Mouse (Mus musculus): ENCODE measurements around the gene Hyal2. TPM values are rescaled to one million over a fixed set of nuclear protein-coding genes. Genes with fewer than 3 reads are reported as not detected.
A peak's percentile ranks its signal among the peaks of the same experiment; 100 is the strongest.

Gene Hyal2
- polyA plus RNA-seq, 1 experiment from 2014 or later, result 128 TPM

DNA sequence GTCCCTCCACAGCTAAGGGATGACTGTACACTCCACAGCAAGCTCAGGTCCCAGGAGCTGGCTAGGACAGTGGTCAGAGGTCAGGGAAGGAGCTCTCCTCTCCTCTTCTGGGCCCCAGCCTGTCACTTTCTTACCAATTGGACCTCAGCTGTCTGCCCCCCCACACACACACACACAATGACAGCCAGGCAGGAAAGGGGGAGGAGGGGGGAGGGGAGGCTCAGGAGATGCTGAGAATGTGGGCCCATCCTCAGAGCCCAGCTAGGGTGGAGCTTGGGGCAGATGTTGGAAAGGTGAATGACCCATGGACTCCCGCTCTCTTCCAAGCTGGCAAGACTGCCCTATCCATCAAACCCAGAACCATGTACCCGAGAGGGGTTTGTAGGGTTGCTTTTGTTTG, 39.3 kb downstream of the Hyal2 start:
- Histone ChIP-seq H3K4me2 (ENCODE audit: low read depth) (peak overlapping the region; percentile 2; the same call in 1 of the 2 replicates), H3K4me3 (ENCODE audit: low read depth, low read length) (no peak overlapping the region), H3K27ac (ENCODE audit: low read depth, low read length) (no peak overlapping the region), H3K9me3 (ENCODE audit: control insufficient read depth, low read length) (no peaks in the 10 kb centered on the region), H3K4me1 (ENCODE audit: control insufficient read depth, insufficient read depth, low read length) (peaks cover 37% of the 10 kb centered on the region), H3K9ac (ENCODE audit: low read length) (no peak overlapping the region), H3K27me3 (ENCODE audit: control insufficient read depth, insufficient read depth, low read length) (no peaks in the 10 kb centered on the region), H3K36me3 (ENCODE audit: control insufficient read depth, insufficient read depth, low read length) (no peaks in the 10 kb centered on the region)
- WGBS, result 52% methylated on average over 2 of the region's 2 CpGs
- DNase-seq (ENCODE audit: low spot score) (no peak), ATAC-seq (ENCODE audit: insufficient read depth, low FRiP score, low TSS enrichment) (no peak)

DNA sequence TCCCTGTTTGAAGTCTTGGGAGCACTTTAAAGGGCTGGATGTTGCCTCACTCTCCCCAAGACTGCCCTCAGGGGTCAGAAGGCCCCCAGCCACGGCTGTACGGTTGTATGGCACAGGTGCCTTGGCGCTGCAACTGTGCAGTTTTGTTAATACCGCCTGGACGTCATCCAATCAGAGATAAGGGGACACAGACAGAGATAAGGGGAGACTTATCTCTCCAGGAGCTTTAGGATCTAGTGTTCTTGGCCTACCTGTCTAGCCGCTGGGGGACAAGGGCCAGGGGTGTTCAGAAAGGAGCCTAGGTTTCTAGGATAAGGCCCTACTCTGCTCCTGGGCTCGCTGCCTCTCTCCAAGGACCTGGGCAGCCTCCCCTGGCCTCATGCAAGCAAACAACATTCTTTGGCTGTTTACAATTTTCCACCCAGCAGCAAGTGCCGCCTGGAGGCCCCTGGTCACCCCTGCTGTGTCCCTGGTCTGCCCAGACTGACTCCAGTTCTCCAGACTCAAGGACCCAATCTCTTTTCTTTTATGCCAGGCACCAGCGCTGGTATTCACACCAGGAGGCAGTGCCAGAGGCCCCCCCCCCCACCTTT, 40.0 kb downstream of the Hyal2 start:
- H3K27ac ChIP-seq (ENCODE audit: low read depth, low read length), result no peak overlapping the region
- no peaks in the 10 kb centered on the region for H3K36me3 ChIP-seq (ENCODE audit: control insufficient read depth, insufficient read depth, low read length)
- H3K4me3 ChIP-seq (ENCODE audit: low read depth, low read length), result no peak overlapping the region
- no peaks in the 10 kb centered on the region for H3K9me3 ChIP-seq (ENCODE audit: control insufficient read depth, low read length)
- H3K4me1 ChIP-seq (ENCODE audit: control insufficient read depth, insufficient read depth, low read length), result peaks cover 38% of the 10 kb centered on the region
- DNase-seq (ENCODE audit: low spot score) (no peak), ATAC-seq (ENCODE audit: insufficient read depth, low FRiP score, low TSS enrichment) (no peak)
- H3K4me2 ChIP-seq (ENCODE audit: low read depth), result no peak overlapping the region
- no peak overlapping the region; the same call in 1 of the 2 replicates for H3K9ac ChIP-seq (ENCODE audit: low read length)
- WGBS, result 55% methylated on average over 9 of the region's 9 CpGs
- no peaks in the 10 kb centered on the region for H3K27me3 ChIP-seq (ENCODE audit: control insufficient read depth, insufficient read depth, low read length)

DNA sequence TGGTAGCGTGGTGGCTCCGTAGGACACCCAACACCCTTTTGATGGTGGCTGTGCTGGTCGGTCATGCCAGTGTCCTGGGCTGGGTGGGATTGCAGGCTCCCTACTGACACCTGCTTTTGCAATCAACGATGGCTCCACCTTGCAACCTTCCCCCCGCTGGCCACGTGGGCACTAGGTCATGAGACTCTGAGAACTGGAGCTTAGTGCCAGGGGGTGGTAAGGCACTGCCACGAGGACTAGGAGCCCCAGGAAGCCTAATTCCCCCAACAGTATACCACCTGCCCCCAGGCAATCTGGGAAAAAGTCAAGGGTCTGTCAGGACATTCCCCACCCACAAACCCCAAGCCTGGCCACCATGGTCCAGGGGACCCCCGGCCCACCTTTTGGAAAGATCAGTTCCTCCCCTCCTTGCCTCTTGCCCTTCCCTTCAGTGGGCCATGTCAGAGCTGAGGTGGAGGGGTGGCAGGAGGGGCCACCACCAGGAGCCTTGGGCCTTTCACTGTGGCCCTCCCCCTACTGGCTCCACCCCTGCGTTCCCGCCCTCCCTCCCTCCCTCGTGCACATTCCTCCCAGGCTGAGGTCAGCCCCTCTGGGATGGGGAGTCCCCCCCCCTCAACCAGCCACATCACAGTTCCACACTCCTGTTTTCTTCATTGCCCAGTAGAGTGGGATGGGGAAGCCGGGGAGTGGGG, 41.1 kb downstream of the Hyal2 start, which contains the start of gene Sema3b:
Gene Sema3b, minus strand, starts transcription at position 489 of the 692 bp plus-strand sequence.
- ATAC-seq (ENCODE audit: insufficient read depth, low FRiP score, low TSS enrichment) (no peak), DNase-seq (ENCODE audit: low spot score) (no peak)
- H3K4me2 ChIP-seq (ENCODE audit: low read depth), result no peak within 1 kb of the TSS
- no peak within 1 kb of the TSS for H3K4me3 ChIP-seq (ENCODE audit: low read depth, low read length)
- no peak within 1 kb of the TSS for H3K27ac ChIP-seq (ENCODE audit: low read depth, low read length)
- 36% methylated on average over 12 of the region's 12 CpGs for WGBS
- no peaks in the 10 kb centered on the region for H3K36me3 ChIP-seq (ENCODE audit: control insufficient read depth, insufficient read depth, low read length)
- H3K4me1 ChIP-seq (ENCODE audit: control insufficient read depth, insufficient read depth, low read length), result peaks cover 41% of the 10 kb centered on the region
- no peaks in the 10 kb centered on the region for H3K27me3 ChIP-seq (ENCODE audit: control insufficient read depth, insufficient read depth, low read length)
- H3K9ac ChIP-seq (ENCODE audit: low read length), result no peak within 1 kb of the TSS; the same call in 1 of the 2 replicates
- no peaks in the 10 kb centered on the region for H3K9me3 ChIP-seq (ENCODE audit: control insufficient read depth, low read length)

DNA sequence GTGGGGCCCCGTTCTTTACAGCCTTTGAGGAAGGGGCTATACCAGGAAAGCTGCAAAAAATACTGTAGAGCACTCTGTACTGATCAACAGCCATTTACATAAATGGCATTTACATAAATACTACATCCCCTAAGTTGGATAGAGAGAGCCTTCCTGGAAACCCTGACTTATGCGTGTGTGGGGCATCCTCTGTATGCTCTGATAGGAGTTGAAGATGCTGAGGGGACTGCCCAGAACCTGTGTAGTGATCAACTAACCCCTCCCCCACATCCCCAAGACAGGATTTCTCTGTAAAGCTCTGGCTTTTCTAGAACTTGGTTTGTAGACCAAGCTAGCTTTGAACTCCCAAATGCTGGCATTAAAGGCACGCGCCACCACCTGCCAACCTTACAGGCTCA, 41.7 kb downstream of the Hyal2 start:
- no peaks in the 10 kb centered on the region for H3K27me3 ChIP-seq (ENCODE audit: control insufficient read depth, insufficient read depth, low read length)
- peaks cover 38% of the 10 kb centered on the region for H3K4me1 ChIP-seq (ENCODE audit: control insufficient read depth, insufficient read depth, low read length)
- no peak overlapping the region for H3K9ac ChIP-seq (ENCODE audit: low read length)
- no peak overlapping the region for H3K4me2 ChIP-seq (ENCODE audit: low read depth)
- ATAC-seq (ENCODE audit: insufficient read depth, low FRiP score, low TSS enrichment) (no peak), DNase-seq (ENCODE audit: low spot score) (no peak)
- no peak overlapping the region for H3K4me3 ChIP-seq (ENCODE audit: low read depth, low read length)
- 68% methylated on average over 4 of the region's 4 CpGs for WGBS
- H3K9me3 ChIP-seq (ENCODE audit: control insufficient read depth, low read length), result no peaks in the 10 kb centered on the region
- no peak overlapping the region for H3K27ac ChIP-seq (ENCODE audit: low read depth, low read length)
- no peaks in the 10 kb centered on the region for H3K36me3 ChIP-seq (ENCODE audit: control insufficient read depth, insufficient read depth, low read length)

DNA sequence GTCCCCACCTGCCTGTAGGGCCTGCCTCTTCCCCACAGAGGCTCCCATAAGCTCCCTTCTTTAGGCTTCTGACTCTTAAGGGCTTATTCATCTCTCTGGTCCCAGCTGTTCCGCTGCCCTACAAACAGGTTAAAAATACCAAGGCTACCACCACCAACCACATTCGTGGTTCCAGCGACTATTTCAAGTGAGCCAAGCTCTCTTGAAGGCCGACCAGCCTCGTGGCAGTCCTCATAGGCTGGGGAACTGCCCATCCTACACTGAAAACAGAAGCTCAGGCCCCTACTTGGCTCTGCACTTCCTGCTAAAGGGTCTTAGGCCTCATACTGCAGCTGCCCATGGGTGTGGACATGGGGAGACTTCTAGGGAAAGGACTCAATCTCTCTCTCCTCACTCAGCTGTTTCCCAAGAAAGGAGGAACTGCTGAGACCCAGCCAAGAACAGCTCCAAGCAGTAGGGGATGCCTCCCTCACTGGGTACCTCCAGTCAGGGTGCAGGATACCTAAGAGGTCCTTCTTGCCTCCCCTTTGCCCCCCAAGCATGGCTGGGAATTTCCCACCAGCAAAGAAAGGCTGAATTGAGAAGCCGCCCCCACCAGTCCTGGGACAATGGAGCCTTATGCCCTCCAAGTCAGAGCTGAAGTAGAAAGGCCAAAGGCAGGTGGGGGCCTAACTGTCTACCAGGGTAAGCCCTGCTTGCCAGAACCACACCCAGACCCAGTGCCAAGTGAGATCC, 43.9 kb downstream of the Hyal2 start:
- Histone ChIP-seq H3K27ac (ENCODE audit: low read depth, low read length) (peak overlapping the region; percentile 98), H3K27me3 (ENCODE audit: control insufficient read depth, insufficient read depth, low read length) (no peaks in the 10 kb centered on the region), H3K4me3 (ENCODE audit: low read depth, low read length) (no peak overlapping the region), H3K4me2 (ENCODE audit: low read depth) (peak overlapping the region; percentile 69), H3K36me3 (ENCODE audit: control insufficient read depth, insufficient read depth, low read length) (peaks cover 15% of the 10 kb centered on the region), H3K9ac (ENCODE audit: low read length) (peak overlapping the region; percentile 72), H3K9me3 (ENCODE audit: control insufficient read depth, low read length) (no peaks in the 10 kb centered on the region), H3K4me1 (ENCODE audit: control insufficient read depth, insufficient read depth, low read length) (peaks cover 44% of the 10 kb centered on the region)
- 82% methylated on average over 6 of the region's 6 CpGs for WGBS
- ATAC-seq (ENCODE audit: insufficient read depth, low FRiP score, low TSS enrichment) (no peak), DNase-seq (ENCODE audit: low spot score) (no peak)

DNA sequence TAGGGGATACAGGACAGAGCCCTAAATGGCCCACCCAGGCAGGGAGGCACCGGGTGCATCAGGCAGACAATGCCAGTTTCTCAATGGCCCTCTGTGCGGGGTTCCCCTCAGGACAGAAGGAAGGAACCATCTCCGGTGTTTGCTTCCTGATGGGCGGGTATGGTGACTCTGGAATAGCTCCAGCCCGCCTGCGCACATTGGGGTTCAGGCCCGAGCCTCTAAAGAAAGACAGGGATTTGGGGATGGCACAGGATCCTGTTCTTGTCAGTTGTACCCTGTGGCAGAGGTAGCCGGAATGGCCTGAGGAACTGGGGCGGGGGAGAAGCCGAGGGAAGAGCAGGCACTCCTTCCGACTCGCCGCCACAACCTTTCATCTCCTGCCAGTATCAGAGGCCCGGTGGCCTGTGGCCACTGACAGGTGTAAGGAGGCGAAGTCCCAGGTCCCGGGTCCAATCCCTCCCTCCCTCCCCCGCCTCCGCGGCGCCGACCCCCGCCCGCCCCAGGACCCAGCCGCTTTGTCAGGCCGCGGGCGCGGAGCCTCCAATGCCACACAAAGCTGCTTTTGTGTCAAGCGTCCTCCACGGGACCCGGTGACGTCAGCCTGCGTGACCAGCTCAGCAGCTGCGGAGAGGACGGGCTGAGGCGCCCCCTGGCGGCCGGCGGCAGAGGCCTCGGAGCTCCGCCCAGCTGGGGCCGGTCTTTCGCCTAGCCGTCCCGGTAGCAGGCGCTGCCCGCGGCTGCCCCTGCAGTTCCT, 44.6 kb downstream of the Hyal2 start:
- Histone ChIP-seq H3K4me2 (ENCODE audit: low read depth) (peak overlapping the region; percentile 69), H3K9me3 (ENCODE audit: control insufficient read depth, low read length) (no peaks in the 10 kb centered on the region), H3K4me1 (ENCODE audit: control insufficient read depth, insufficient read depth, low read length) (peaks cover 38% of the 10 kb centered on the region), H3K27me3 (ENCODE audit: control insufficient read depth, insufficient read depth, low read length) (no peaks in the 10 kb centered on the region), H3K9ac (ENCODE audit: low read length) (peak overlapping the region; percentile 72), H3K36me3 (ENCODE audit: control insufficient read depth, insufficient read depth, low read length) (peaks cover 20% of the 10 kb centered on the region), H3K4me3 (ENCODE audit: low read depth, low read length) (peak overlapping the region; percentile 28), H3K27ac (ENCODE audit: low read depth, low read length) (peak overlapping the region; percentile 98)
- ATAC-seq (ENCODE audit: insufficient read depth, low FRiP score, low TSS enrichment) (peak; percentile 89), DNase-seq (ENCODE audit: low spot score) (peak; percentile 100)
- 3% methylated on average over 43 of the region's 48 CpGs for WGBS

DNA sequence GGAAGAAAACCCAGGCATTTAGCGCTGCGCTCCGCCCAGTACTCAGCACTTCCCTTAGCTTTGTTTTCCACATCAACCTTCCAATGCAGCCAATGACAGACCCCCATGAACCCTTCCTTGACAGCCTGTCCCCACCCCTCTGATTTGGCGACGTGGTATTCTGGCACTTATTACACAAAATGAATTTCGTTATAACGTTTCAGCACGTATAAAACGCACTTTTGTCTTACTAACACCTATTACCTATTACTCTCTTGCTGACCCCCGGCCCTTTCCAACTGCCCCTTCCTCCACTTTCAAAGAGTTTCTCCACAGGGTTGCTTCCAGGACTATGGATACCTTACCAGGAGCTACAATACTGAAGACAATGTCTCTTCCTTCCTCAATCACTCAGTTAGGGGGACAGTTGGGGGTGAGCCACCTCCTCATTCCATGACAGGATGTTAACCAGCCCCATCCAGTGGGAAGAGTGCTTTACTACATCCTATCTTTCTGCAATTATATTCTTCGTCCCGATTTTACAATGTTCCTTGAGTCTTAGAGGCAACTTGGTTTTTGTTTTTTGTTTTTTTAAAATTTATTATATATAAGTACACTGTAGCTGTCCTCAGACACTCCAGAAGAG, 45.3 kb downstream of the Hyal2 start:
- H3K4me1 ChIP-seq (ENCODE audit: control insufficient read depth, insufficient read depth, low read length), result peaks cover 34% of the 10 kb centered on the region
- H3K9ac ChIP-seq (ENCODE audit: low read length), result peak overlapping the region; percentile 14; the same call in 1 of the 2 replicates
- ATAC-seq (ENCODE audit: insufficient read depth, low FRiP score, low TSS enrichment) (peak; percentile 15; the same call in 1 of the 2 replicates), DNase-seq (ENCODE audit: low spot score) (no peak)
- H3K27ac ChIP-seq (ENCODE audit: low read depth, low read length), result peak overlapping the region; percentile 98
- no peaks in the 10 kb centered on the region for H3K9me3 ChIP-seq (ENCODE audit: control insufficient read depth, low read length)
- WGBS, result 12% methylated on average over 12 of the region's 12 CpGs
- no peak overlapping the region for H3K4me3 ChIP-seq (ENCODE audit: low read depth, low read length)
- peak overlapping the region; percentile 69 for H3K4me2 ChIP-seq (ENCODE audit: low read depth)
- peaks cover 23% of the 10 kb centered on the region for H3K36me3 ChIP-seq (ENCODE audit: control insufficient read depth, insufficient read depth, low read length)
- H3K27me3 ChIP-seq (ENCODE audit: control insufficient read depth, insufficient read depth, low read length), result no peaks in the 10 kb centered on the region

DNA sequence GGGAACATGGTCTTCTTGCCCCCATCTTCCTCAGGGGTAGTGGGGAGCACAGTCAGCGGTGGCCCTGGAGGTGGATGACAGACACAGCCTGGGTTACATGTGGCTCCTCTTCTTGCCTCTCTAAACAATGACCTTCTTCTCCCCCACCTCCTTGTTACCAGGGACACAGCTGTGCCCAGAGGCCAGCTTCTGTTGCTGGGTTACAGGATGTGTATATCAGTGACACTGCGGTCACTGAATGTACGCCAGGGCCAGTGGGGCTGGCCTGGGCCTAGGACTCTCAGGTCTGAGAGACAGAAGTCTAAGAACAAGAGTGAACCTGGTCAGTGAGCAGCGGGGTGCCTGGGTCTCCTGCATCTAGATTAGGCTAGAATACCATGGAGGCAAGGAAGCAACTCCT, 47.3 kb downstream of the Hyal2 start:
- H3K4me3 ChIP-seq (ENCODE audit: low read depth, low read length), result no peak overlapping the region
- ATAC-seq (ENCODE audit: insufficient read depth, low FRiP score, low TSS enrichment) (no peak), DNase-seq (ENCODE audit: low spot score) (peak; percentile 58)
- peak overlapping the region; percentile 56; the same call in 1 of the 2 replicates for H3K27ac ChIP-seq (ENCODE audit: low read depth, low read length)
- no peaks in the 10 kb centered on the region for H3K27me3 ChIP-seq (ENCODE audit: control insufficient read depth, insufficient read depth, low read length)
- peaks cover 32% of the 10 kb centered on the region for H3K36me3 ChIP-seq (ENCODE audit: control insufficient read depth, insufficient read depth, low read length)
- no peak overlapping the region for H3K4me2 ChIP-seq (ENCODE audit: low read depth)
- WGBS, result 64% methylated on average over 4 of the region's 4 CpGs
- H3K9ac ChIP-seq (ENCODE audit: low read length), result peak overlapping the region; percentile 26; the same call in 1 of the 2 replicates
- H3K9me3 ChIP-seq (ENCODE audit: control insufficient read depth, low read length), result no peaks in the 10 kb centered on the region
- H3K4me1 ChIP-seq (ENCODE audit: control insufficient read depth, insufficient read depth, low read length), result peaks cover 28% of the 10 kb centered on the region

Data from neural tube, embryonic 11.5 days (tissue).